Mouse (Mus musculus) thymus, postnatal 0 days (tissue): Measurements from ENCODE around the gene Crct1. TPM values are rescaled to one million over a fixed set of nuclear protein-coding genes. Genes with fewer than 3 reads are reported as not detected.

Experiments used
- DNase-seq: peaks from one replicate; pipeline ENCODE4 v3.0.0-alpha.2; 2015; ENCODE audit warnings: low spot score
- polyA plus RNA-seq: library from polyadenylated mRNA; unstranded; fragments of >200 nt; fragmentation: Nextera tagmentation; extraction: Ambion mirVana; gene quantifications from 2 replicates; pipeline ENCODE4 v1.2.1, GENCODE M21; 2015

Gene Crct1
- 3.1 and 3.9 TPM in 2 replicates for polyA plus RNA-seq

- DNase-seq = no peak
Measured at GRCm38 (mm10) chr3:93015460-93016104, at the start of gene Crct1. Gene Crct1, minus strand, starts transcription at chr3:93015687.

DNA sequence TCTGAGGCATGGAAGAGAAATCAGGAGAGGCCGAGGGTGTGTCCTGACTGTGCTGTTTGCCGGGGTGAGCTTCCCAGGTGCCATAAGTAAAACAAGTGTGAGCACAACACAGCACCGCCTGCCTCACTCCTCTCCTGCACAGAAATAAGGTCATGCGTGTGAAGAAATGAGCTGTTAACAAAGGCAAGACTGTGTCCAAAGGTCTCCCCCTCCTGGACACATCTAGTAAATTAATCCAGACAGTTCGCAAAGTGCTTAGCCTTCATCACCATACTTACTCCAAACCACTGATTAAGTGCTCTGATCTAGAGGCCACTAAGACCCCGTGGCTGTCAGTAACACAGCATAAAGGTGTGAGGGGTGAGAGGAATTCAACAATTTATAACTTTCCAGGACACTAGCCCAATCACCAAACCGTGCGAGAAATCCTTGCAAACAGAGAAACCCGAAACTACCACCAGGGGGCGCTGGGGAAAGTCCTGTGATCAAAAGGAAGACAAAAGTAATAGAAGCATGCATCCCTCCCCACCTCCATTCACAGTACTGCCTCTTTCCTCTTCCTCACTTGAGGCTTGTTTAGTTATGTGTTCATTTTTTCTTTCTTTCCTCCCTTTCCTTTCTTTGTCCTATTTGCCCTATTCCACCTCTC lies 37.5 kb upstream of the Crct1 start:
- peak; percentile 4 for DNase-seq

DNA sequence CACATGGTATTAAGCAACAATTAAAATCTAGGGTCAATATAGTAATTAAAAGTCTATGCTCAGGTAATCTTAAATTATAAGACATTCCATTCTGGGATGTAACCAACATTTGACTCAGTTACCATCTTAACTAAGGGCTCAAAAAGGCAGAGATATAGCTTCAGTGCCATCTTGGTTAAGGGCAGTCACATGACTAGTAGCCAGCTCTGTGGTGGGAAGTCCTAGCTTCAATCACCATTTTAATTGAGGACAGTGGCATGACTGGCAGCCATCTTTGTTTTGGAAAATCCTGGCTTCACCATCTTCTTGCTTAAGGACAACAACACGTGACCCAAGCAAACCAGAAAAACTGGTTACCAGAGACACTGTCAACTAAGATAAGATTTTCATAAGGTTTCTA lies 34.7 kb upstream of the Crct1 start:
- DNase-seq = no peak

DNA sequence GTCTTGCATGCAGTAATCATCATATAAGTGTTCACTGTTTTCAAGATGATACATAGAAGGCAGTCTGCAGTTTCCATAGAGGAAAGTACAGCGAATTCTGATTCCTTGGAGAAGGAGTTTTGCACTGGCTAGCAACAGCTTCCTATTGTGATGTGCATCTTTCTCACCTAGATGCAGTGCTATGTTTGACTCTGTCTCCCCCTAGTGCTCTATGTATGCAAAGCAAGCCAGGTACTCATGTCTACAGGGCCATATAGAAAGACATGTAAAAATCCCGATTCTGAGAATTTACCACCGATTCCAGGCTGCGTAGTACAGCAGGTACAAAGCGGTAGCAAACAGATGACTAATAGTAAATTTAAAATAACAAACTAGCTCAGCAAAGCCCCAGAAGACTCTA lies 16.0 kb upstream of the Crct1 start:
- no peak for DNase-seq

DNA sequence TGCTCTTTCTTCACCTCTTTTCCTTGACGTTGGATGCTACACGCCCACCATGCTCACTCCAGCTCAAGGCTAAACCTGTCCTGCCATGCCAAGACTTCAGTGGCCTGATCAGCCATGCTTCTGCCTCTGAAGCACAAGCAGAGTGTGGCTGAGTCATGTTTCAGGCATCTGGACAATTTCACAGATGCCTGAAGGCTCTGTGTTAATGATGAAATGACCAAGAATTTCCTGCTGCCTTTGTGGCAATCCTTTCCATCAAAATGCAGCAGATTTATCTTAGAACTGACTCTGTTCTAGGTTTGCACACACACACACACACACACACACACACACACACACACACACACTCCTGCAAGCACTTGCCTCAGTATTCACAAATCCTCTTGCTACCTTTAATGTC lies 10.0 kb upstream of the Crct1 start:
- DNase-seq = no peak

DNA sequence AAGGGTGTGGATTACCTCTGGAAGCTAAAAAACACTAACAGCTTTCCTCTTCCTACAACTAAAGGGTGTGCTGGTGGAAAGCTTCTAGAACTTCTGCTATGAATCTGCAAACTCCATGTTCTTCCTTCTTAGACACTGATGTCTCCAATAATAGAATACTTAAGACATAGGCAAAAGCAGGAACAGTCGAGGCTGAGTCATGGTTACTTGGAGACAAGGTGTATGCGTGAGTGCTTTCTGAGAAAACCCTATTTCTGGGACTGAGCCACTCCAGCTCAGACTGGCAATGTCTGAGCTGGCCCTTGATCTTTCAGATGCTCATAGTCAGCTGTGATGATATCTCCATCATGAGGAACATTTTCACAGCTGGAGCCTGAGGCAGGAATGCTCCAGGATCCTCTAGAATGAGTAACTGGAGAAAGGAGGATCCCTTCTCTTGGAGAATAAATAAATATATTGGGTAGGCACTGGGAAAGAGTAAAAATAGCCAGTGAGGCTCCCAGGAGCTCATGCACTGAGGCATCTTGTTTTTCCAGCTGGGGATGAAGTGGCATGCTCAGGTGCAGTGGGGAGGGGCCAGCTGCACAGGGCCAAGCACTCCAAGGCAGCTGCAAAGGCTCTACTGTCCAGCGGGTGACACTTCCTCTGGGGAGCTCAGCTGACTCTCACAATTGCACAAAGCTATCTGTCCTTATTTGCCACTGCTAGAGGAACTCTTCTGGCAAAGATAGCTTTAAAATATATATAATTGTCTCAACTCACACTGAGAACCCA lies 8.1 kb upstream of the Crct1 start:
- no peak for DNase-seq

DNA sequence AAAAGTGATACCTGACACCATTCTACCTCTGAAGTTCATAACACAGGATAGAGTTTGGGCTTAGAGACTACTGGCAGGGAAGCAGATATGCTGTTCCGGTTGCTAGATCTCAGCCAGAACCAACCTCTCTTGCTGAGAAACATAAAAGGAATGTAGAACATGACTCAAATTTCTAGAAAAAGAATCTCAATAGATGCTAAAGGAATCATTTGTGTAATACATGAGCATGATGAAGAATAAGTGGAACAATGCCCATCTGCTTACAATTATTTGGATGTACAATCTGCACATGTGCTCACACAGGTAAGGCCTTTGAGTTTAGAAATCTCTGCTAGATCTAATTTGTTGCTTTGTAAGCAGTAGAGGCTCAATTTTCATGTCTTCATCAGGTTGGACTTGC lies 5.7 kb upstream of the Crct1 start:
- DNase-seq = no peak

DNA sequence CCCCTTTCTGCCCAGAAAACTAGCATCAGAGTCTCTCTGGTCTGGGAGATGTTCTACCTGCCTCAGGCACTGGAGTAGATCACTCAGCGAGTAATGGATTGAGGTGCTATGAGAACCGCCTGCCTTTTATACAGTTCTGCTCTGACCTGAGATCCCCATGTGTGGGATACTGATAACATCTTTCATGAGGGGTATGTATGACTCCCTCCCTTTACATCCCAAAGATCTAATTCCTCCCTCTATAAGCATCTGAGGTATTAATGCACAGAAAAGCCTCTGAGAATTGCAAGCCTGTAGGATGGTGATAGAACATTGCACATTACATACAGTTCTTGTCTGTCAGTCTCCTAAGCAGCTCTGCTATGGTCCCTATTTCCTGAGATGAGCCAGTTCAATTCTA lies 3.5 kb upstream of the Crct1 start, which contains the start of gene Lce1m:
Gene Lce1m, minus strand, starts transcription at position 101 of the 400 bp plus-strand sequence.
- DNase-seq = no peak

DNA sequence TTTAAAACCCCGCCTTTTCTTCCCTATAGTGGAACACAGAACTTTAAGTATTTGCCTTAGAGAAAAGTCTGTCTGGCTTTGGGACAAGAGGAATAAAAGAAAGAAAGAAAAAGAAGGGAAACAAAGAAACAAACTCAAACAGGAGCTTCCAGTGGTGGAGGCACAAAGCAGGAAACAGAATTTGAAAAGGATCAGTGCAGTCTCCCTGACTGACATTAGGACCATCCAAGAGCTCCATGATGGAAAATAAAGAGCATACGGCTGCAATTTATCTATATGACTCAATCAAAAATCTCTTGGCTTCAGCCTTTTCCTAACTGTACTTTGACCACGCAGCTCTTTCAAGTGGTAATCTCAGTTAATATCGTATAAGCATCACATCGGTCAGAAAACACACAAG lies 616 bp downstream of the Crct1 start:
- no peak for DNase-seq

DNA sequence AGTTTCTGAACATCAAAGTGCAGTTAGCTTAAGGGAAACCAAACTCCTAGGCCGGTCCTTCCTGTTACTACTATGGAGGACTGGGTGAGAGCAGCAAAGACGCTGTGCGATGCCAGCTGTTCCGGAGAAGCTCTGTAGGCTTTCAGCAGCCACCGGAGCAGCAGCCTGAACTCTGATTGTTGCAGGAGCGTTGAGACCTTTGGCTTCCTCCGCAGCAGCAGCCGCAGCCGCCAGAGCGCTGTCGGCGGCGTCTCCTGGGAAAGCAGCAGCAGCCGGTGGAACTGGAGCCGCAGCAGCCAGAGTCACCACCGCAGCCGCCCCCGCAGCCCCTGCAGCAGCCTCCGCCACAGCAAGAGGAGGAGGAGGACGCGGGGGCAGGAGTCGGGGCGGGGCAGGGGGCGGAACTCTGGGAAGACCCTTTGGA lies 1.1 kb downstream of the Crct1 start:
- no peak for DNase-seq

DNA sequence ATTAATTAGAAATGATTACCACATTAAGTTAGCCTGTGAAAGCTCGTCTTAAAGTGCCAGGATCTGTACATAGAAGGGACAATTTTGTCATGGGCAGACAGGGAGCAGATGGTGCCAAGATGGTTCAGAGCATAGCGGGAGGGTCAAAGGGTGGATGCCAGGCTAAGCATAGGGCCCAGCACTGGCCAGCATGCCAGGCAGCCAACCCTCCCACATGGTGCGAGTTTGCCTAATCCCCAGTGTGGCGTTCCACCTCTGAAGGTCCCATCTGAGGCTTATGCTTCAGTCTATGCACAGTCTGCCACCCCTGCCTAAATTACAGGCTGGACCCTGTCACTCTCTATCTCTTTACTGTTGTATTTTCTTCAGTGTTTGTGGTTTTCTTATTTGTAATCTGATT lies 12.6 kb downstream of the Crct1 start:
- no peak for DNase-seq

GRCm38 (mm10) chr3:93000621-93001020 lies 14.9 kb downstream of the Crct1 start:
- DNase-seq = no peak

DNA sequence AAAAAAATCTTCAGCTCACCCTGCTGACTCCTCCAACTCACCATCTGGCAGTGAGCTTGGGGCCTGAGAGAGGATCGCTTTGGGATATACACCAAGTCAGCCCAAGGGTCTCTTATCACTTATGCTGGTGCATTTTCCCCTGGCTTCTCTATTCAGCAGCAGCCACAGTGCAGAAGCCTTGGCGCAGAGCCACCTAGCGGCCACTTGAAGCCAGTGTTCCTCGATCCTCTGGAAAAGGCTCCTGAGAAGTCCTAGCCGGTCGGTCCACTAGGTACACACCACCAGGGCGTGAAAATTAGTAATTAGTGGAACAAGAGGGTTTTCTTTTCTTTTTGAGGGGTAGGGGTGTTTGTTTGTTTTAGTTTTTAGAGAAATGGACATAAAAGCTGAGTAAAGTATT lies 16.8 kb downstream of the Crct1 start:
- DNase-seq = peak; percentile 25

GRCm38 (mm10) chr3:92991926-92992325 lies 23.6 kb downstream of the Crct1 start, which contains the start of gene Lce3f:
Gene Lce3f, plus strand, starts transcription at chr3:92992226.
- no peak for DNase-seq

DNA sequence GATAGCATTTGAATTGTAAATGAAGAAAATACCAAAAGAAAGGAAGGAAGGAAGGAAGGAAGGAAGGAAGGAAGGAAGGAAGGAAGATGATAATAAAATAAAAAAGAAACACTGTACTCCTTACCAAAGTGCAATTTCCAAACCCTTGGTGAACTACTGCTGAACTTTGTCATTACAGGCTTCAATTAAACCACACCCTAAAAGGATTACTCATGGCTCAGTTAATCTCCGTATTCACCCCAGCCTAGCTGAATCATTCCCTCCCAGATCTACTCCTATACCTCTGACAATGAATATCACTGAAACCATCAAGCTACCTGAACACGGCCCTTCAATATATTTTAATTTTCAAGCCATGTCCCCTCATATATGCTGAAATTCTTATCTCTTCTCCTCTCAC lies 37.0 kb downstream of the Crct1 start:
- DNase-seq = no peak

DNA sequence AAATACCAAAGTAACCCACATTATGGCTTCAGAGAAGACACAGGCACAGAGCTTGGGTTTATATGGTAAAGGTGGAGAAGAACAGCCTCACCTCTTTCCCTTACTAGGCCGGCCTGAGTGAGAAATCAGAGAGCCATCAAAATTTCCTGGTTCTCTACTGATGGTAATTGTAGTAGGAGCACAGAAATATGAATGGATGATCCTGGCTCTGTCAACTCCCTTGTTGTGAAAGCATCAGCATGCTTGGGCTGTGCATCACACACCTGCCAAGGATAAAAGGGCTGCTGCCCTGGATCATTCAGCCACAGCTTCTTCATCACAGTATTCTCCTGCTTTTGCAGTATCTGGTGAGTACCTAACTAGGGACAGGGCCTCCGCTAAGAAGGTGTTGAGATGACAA lies 48.7 kb downstream of the Crct1 start, which contains the start of gene Lce3e:
Gene Lce3e, plus strand, starts transcription at position 301 of the 400 bp plus-strand sequence.
- DNase-seq = no peak

Other genes with a start within 250 kb of the Crct1 start
- gene Lce1i, start 236.8 kb downstream of the Crct1 start, polyA plus RNA-seq = 0.24 and 0.26 TPM in 2 replicates
- gene Lce1j, start 225.2 kb downstream of the Crct1 start, polyA plus RNA-seq = 1.4 and 1.5 TPM in 2 replicates
- not detected in 2 replicates for gene Lce1k, start 207.8 kb downstream of the Crct1 start, polyA plus RNA-seq
- gene Kprp, start 188.4 kb downstream of the Crct1 start, polyA plus RNA-seq = 0.04 and 0.10 TPM in 2 replicates
- gene Lce1l, start 164.4 kb downstream of the Crct1 start, polyA plus RNA-seq = not detected in 2 replicates
- 0.19 TPM in 1 of 2 replicates, not detected in the other for gene 2310050C09Rik, start 145.5 kb downstream of the Crct1 start, polyA plus RNA-seq
- 0.42 TPM in 1 of 2 replicates, not detected in the other for gene Lce3a, start 89.5 kb downstream of the Crct1 start, polyA plus RNA-seq
- gene Lce3b, start 82.7 kb downstream of the Crct1 start, polyA plus RNA-seq = 1.8 and 2.0 TPM in 2 replicates
- gene Lce3c, start 71.2 kb downstream of the Crct1 start, polyA plus RNA-seq = 0.66 and 1.4 TPM in 2 replicates
- 0.57 and 0.59 TPM in 2 replicates for gene Lce3d, start 58.3 kb downstream of the Crct1 start, polyA plus RNA-seq
- 0.77 and 0.79 TPM in 2 replicates for gene Lce3e, start 48.6 kb downstream of the Crct1 start, polyA plus RNA-seq
- gene Lce3f, start 23.5 kb downstream of the Crct1 start, polyA plus RNA-seq = 0.46 TPM in 1 of 2 replicates, not detected in the other
- 0.59 and 1.0 TPM in 2 replicates for gene Lce1m, start 3.4 kb upstream of the Crct1 start, polyA plus RNA-seq
- gene Gm4858, start 53.1 kb upstream of the Crct1 start, polyA plus RNA-seq = 0.12 and 0.17 TPM in 2 replicates
- 0.24 and 0.48 TPM in 2 replicates for gene Crnn, start 129.1 kb upstream of the Crct1 start, polyA plus RNA-seq
- 0.01 TPM in 1 of 2 replicates, not detected in the other for gene Flg2, start 181.6 kb upstream of the Crct1 start, polyA plus RNA-seq